Mouse (Mus musculus): ENCODE results near the gene Gm10220. TPM values are rescaled to one million over a fixed set of nuclear protein-coding genes. Genes with fewer than 3 reads are reported as not detected.
"Not testable (repeated sequence)": the region's sequence is repeated elsewhere in the genome, so short reads cannot be mapped to it uniquely, and the experiment has no call there.

Gm10220 gene
- total RNA-seq (2014; rRNA removed) (not detected in 2 replicates), polyA plus RNA-seq (2015; fragmentation: Nextera tagmentation; extraction: Ambion mirVana) (not detected in 2 replicates)

- H3K27ac ChIP-seq (ENCODE audit: low read depth, low read length); H3K9me3 ChIP-seq (ENCODE audit: low read length); H3K36me3 ChIP-seq (ENCODE audit: insufficient read depth); H3K27me3 ChIP-seq (ENCODE audit: insufficient read depth, low read length); H3K4me3 ChIP-seq (ENCODE audit: low read depth, low read length); ATAC-seq; DNase-seq; H3K9ac ChIP-seq; H3K4me1 ChIP-seq (ENCODE audit: insufficient read depth); H3K4me2 ChIP-seq (ENCODE audit: low read depth): not testable (repeated sequence)
- no CpG with 5 or more reads among the region's 3 CpGs for WGBS
These were observed at the start of gene Gm10220 for GRCm38 (mm10) chr5:26121321-26121720. TSS of gene Gm10220 (minus strand) at chr5:26121421.

DNA sequence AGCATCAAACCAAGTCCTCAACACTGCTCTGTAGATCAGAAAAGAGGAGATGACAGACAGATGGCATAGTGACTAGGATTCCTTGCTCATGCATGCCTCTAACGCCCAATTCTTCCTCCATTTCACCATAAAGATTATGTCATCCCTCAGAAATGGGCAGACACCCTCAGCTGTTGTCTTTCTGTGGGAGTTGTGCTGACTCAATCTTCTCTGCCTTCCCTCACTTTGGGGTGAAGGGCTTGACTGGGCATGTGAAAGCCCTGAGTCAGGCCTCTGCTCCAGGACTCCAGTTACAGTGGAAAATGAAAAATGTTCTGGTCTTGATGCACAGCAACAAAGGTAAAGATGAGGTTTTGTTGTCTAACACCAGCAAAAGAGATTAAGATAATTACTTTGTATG is 48.6 kb upstream of the Gm10220 start:
- H3K27ac ChIP-seq (ENCODE audit: low read depth, low read length): no peak overlapping the region
- H3K9me3 ChIP-seq (ENCODE audit: low read length): no peaks in the 10 kb centered on the region
- no peaks in the 10 kb centered on the region for H3K27me3 ChIP-seq (ENCODE audit: insufficient read depth, low read length)
- WGBS: 81% methylated on average over 1 of the region's 1 CpGs
- no peak overlapping the region for H3K4me2 ChIP-seq (ENCODE audit: low read depth)
- TF ChIP-seq CTCF (IDR thresholded peaks at IDR 0.05; ENCODE audit: low read depth): no peak
- DNase-seq (no peak), ATAC-seq (no peak)
- H3K9ac ChIP-seq: no peak overlapping the region
- H3K36me3 ChIP-seq (ENCODE audit: insufficient read depth): no peaks in the 10 kb centered on the region
- no peaks in the 10 kb centered on the region for H3K4me1 ChIP-seq (ENCODE audit: insufficient read depth)
- no peak overlapping the region for H3K4me3 ChIP-seq (ENCODE audit: low read depth, low read length)

- H3K4me1 ChIP-seq (ENCODE audit: insufficient read depth): no peaks in the 10 kb centered on the region
- DNase-seq (no peak), ATAC-seq (no peak)
- no peaks in the 10 kb centered on the region for H3K9me3 ChIP-seq (ENCODE audit: low read length)
- 87% methylated on average over 5 of the region's 5 CpGs for WGBS
- H3K4me2 ChIP-seq (ENCODE audit: low read depth): no peak overlapping the region
- H3K27me3 ChIP-seq (ENCODE audit: insufficient read depth, low read length): no peaks in the 10 kb centered on the region
- no peak for TF ChIP-seq CTCF (IDR thresholded peaks at IDR 0.05; ENCODE audit: low read depth)
- H3K36me3 ChIP-seq (ENCODE audit: insufficient read depth): no peaks in the 10 kb centered on the region
- no peak overlapping the region for H3K4me3 ChIP-seq (ENCODE audit: low read depth, low read length)
- H3K27ac ChIP-seq (ENCODE audit: low read depth, low read length): no peak overlapping the region
- no peak overlapping the region for H3K9ac ChIP-seq
These were observed 44.6 kb upstream of the Gm10220 start for GRCm38 (mm10) chr5:26165791-26166165.

DNA sequence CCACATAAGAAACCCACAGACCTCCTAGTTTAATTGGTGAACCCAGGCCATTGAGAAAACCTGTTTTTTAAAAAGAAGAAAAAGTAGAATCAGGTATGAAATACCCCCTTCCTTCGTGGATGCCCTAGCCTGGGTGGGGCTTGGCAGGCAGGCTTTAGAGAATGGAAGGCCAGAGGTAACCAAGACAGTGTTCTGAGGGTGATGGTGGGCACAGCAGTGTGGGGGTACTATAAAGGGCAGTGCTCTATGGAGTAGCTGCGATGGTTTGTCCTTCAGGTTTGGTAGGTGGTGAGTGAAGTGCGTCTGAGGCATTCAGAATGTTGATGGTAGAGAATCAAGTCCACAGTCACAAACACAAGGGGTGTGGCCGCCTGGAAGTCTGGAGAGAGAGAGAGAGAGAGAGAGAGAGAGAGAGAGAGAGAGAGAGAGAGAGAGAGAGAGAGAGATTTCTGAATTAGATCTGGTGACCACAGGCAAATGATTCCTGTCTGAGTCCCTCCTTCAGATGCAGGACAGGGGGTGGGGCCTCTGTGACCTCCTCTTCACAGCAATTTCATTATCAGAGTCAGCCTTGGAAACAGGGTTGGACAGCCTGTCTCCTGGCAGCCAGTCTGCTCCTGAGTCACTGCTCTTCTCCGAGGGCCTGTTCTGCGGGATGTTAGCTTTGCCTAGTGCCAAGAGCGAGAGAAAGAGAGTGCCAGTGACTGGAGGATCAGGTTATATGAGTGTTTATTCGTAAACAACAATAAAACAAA is 44.0 kb upstream of the Gm10220 start:
- H3K9ac ChIP-seq: no peak overlapping the region
- H3K36me3 ChIP-seq (ENCODE audit: insufficient read depth): no peaks in the 10 kb centered on the region
- H3K4me2 ChIP-seq (ENCODE audit: low read depth): no peak overlapping the region
- no peak for TF ChIP-seq CTCF (IDR thresholded peaks at IDR 0.05; ENCODE audit: low read depth)
- H3K4me1 ChIP-seq (ENCODE audit: insufficient read depth): no peaks in the 10 kb centered on the region
- ATAC-seq: no peak
- 80% methylated on average over 8 of the region's 8 CpGs for WGBS
- H3K27me3 ChIP-seq (ENCODE audit: insufficient read depth, low read length): no peaks in the 10 kb centered on the region
- no peak overlapping the region for H3K4me3 ChIP-seq (ENCODE audit: low read depth, low read length)
- no peak overlapping the region for H3K27ac ChIP-seq (ENCODE audit: low read depth, low read length)
- no peaks in the 10 kb centered on the region for H3K9me3 ChIP-seq (ENCODE audit: low read length)
- no peak for DNase-seq

GRCm38 (mm10) chr5:26157396-26158170 is 36.4 kb upstream of the Gm10220 start:
- Histone ChIP-seq H3K4me1 (ENCODE audit: insufficient read depth) (no peaks in the 10 kb centered on the region), H3K36me3 (ENCODE audit: insufficient read depth) (no peaks in the 10 kb centered on the region), H3K27ac (ENCODE audit: low read depth, low read length) (no peak overlapping the region), H3K4me3 (ENCODE audit: low read depth, low read length) (no peak overlapping the region), H3K4me2 (ENCODE audit: low read depth) (no peak overlapping the region), H3K9me3 (ENCODE audit: low read length) (no peaks in the 10 kb centered on the region), H3K9ac (no peak overlapping the region), H3K27me3 (ENCODE audit: insufficient read depth, low read length) (no peaks in the 10 kb centered on the region)
- 78% methylated on average over 10 of the region's 10 CpGs for WGBS
- ATAC-seq: no peak
- no peak for TF ChIP-seq CTCF (IDR thresholded peaks at IDR 0.05; ENCODE audit: low read depth)
- no peak for DNase-seq

DNA sequence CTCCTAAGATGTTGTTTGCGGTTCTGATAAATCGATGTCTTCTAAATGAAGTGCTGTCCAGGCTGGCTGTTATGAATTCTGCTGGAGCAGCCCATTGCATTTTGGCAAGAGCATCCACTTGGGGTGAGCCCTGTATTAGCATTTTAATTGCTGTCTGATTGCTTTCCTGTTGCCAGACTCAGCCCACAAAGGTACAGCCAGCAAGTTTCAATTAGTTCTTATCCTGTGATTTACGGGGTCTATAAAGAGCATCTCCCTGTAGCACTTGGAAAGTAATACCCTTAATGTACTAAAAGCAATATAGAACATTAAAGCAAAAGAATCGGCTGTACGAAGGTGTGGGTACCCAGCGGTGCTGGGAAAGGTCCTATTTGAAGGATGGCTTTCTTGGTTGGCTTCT is 21.7 kb upstream of the Gm10220 start:
- Histone ChIP-seq H3K4me1 (ENCODE audit: insufficient read depth) (no peaks in the 10 kb centered on the region), H3K27me3 (ENCODE audit: insufficient read depth, low read length) (no peaks in the 10 kb centered on the region), H3K27ac (ENCODE audit: low read depth, low read length) (no peak overlapping the region), H3K36me3 (ENCODE audit: insufficient read depth) (no peaks in the 10 kb centered on the region), H3K9me3 (ENCODE audit: low read length) (no peaks in the 10 kb centered on the region), H3K4me3 (ENCODE audit: low read depth, low read length) (no peak overlapping the region), H3K9ac (no peak overlapping the region), H3K4me2 (ENCODE audit: low read depth) (no peak overlapping the region)
- ATAC-seq: no peak
- WGBS: 71% methylated on average over 6 of the region's 6 CpGs
- no peak for TF ChIP-seq CTCF (IDR thresholded peaks at IDR 0.05; ENCODE audit: low read depth)
- DNase-seq: no peak

GRCm38 (mm10) chr5:26105262-26105661 is 16.0 kb downstream of the Gm10220 start, which contains the start of gene 5031410I06Rik:
TSS of gene 5031410I06Rik (minus strand) at chr5:26105362.
- not testable (repeated sequence) for H3K4me3 ChIP-seq (ENCODE audit: low read depth, low read length); DNase-seq; H3K27me3 ChIP-seq (ENCODE audit: insufficient read depth, low read length); H3K9me3 ChIP-seq (ENCODE audit: low read length); H3K4me1 ChIP-seq (ENCODE audit: insufficient read depth); H3K9ac ChIP-seq; ATAC-seq; H3K27ac ChIP-seq (ENCODE audit: low read depth, low read length); H3K4me2 ChIP-seq (ENCODE audit: low read depth); H3K36me3 ChIP-seq (ENCODE audit: insufficient read depth)
- no CpG with 5 or more reads among the region's 3 CpGs for WGBS

DNA sequence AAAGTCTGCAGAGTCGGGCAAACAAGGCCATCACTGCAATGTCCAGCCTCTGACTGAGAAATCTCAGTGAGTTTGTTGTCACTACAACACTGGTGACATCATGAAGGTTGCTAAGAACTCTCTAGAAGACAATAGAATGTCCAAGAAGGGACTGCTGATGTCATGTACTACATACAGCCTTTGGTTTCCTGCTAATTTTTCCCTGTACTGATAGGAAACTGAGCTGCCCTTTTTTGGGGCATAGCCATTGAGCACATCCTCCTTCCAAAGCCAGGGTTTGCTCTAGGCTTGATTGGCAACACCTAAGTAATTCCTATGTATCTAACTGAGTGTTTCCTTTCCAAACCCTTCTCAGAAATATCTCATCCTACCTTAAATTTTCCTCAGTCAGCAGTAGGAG is 32.0 kb downstream of the Gm10220 start, which contains the start of gene Gm10471:
Gene Gm10471, minus strand, starts transcription at position 101 of the 400 bp plus-strand sequence.
- H3K27ac ChIP-seq (ENCODE audit: low read depth, low read length); DNase-seq; H3K4me1 ChIP-seq (ENCODE audit: insufficient read depth); H3K27me3 ChIP-seq (ENCODE audit: insufficient read depth, low read length); H3K4me3 ChIP-seq (ENCODE audit: low read depth, low read length); H3K4me2 ChIP-seq (ENCODE audit: low read depth); ATAC-seq; H3K9me3 ChIP-seq (ENCODE audit: low read length); H3K36me3 ChIP-seq (ENCODE audit: insufficient read depth); H3K9ac ChIP-seq: not testable (repeated sequence)
- WGBS: 79% methylated on average over 1 of the region's 1 CpGs

- not testable (repeated sequence) for H3K9ac ChIP-seq; H3K27me3 ChIP-seq (ENCODE audit: insufficient read depth, low read length); H3K4me3 ChIP-seq (ENCODE audit: low read depth, low read length); ATAC-seq; H3K4me2 ChIP-seq (ENCODE audit: low read depth); H3K27ac ChIP-seq (ENCODE audit: low read depth, low read length); H3K36me3 ChIP-seq (ENCODE audit: insufficient read depth); H3K4me1 ChIP-seq (ENCODE audit: insufficient read depth); H3K9me3 ChIP-seq (ENCODE audit: low read length); DNase-seq
These were observed 42.2 kb downstream of the Gm10220 start for GRCm38 (mm10) chr5:26079023-26079422.

All from forebrain, postnatal 0 days (tissue).